Mouse (Mus musculus) ES-Bruce4 (cell line): Measurements from ENCODE around the gene Commd3. TPM values are rescaled to one million over a fixed set of nuclear protein-coding genes. Genes with fewer than 3 reads are reported as not detected.

Source experiments
- H3K27ac ChIP-seq: 2 replicates; pipeline ENCODE4 v1.5.1; 2012; ENCODE audit warnings: low read length, inconsistent platforms; ENCODE audit not compliant: insufficient read depth
- H3K27me3 ChIP-seq: 2 replicates; pipeline ENCODE4 v1.6.1; 2012; ENCODE audit warnings: mild to moderate bottlenecking, low read length, inconsistent platforms; ENCODE audit not compliant: control insufficient read depth, poor library complexity, insufficient read depth, severe bottlenecking
- H3K36me3 ChIP-seq: 2 replicates; pipeline ENCODE4 v1.6.1; 2012; ENCODE audit warnings: inconsistent platforms, mild to moderate bottlenecking, low read length, moderate library complexity; ENCODE audit not compliant: control insufficient read depth, poor library complexity, insufficient read depth, severe bottlenecking
- H3K4me1 ChIP-seq: one replicate; pipeline ENCODE4 v1.8.1; 2011; ENCODE audit warnings: low read length; ENCODE audit not compliant: control insufficient read depth, insufficient read depth
- H3K4me3 ChIP-seq: 2 replicates; pipeline ENCODE4 v1.5.1; 2011; ENCODE audit warnings: low read depth, mild to moderate bottlenecking, low read length
- H3K9ac ChIP-seq: 2 replicates; pipeline ENCODE4 v1.6.1; 2012; ENCODE audit warnings: low read depth, mild to moderate bottlenecking, inconsistent platforms; ENCODE audit not compliant: poor library complexity, severe bottlenecking
- H3K9me3 ChIP-seq: replicated peaks from 2 replicates; pipeline ENCODE4 v1.6.1; 2012; ENCODE audit warnings: mild to moderate bottlenecking, low read length, inconsistent platforms; ENCODE audit not compliant: control insufficient read depth, poor library complexity, insufficient read depth, severe bottlenecking
- CTCF ChIP-seq: IDR thresholded peaks from one replicate; pipeline ENCODE4 v1.8.1; 2011; ENCODE audit warnings: low read depth, low read length
- EP300 ChIP-seq: IDR thresholded peaks from 2 replicates; pipeline ENCODE4 v1.6.1; 2011; ENCODE audit warnings: low read depth, low read length; ENCODE audit not compliant: insufficient read depth
- POLR2A ChIP-seq: IDR thresholded peaks from one replicate; pipeline ENCODE4 v1.8.1; 2011; ENCODE audit warnings: low read length; ENCODE audit not compliant: insufficient read depth
- polyA plus RNA-seq: library from polyadenylated mRNA; stranded (reverse); fragments of >200 nt; gene quantifications from 2 replicates; pipeline ENCODE4 v1.2.4, GENCODE M21; 2011; ENCODE audit warnings: low read depth; ENCODE audit not compliant: missing spikeins, insufficient read depth, insufficient read length

The Commd3 gene
- polyA plus RNA-seq, 1 experiment: 56.7 TPM

GRCm38 (mm10) chr2:18676457-18676935, 4.3 kb downstream of the Commd3 start:
- Histone ChIP-seq H3K36me3 (no peaks in the 10 kb centered on the region), H3K27me3 (peaks cover 52% of the 10 kb centered on the region), H3K9me3 (no peaks in the 10 kb centered on the region), H3K27ac (no peak overlapping the region), H3K9ac (peak overlapping the region; percentile 93), H3K4me1 (no peaks in the 10 kb centered on the region), H3K4me3 (0 out of 2 replicates have a peak overlapping the region, but pooled peaks have one; percentile 14)
- TF ChIP-seq CTCF: no peak
- TF ChIP-seq EP300: no peak
- no peak for TF ChIP-seq POLR2A

GRCm38 (mm10) chr2:18676936-18677491, 4.8 kb downstream of the Commd3 start, which contains the start of gene Bmi1:
Gene Bmi1, plus strand, starts transcription at chr2:18677018.
- no peaks in the 10 kb centered on the region for H3K36me3 ChIP-seq

GRCm38 (mm10) chr2:18677631-18678471, 5.7 kb downstream of the Commd3 start:
- H3K36me3 ChIP-seq: no peaks in the 10 kb centered on the region
- peaks cover 52% of the 10 kb centered on the region for H3K27me3 ChIP-seq
- no peaks in the 10 kb centered on the region for H3K9me3 ChIP-seq
- no peak overlapping the region for H3K27ac ChIP-seq
- peak overlapping the region; percentile 93 for H3K9ac ChIP-seq
- peak overlapping the region; percentile 83 for H3K4me3 ChIP-seq
- no peak for TF ChIP-seq CTCF
- no peak for TF ChIP-seq EP300
- TF ChIP-seq POLR2A: no peak
- H3K4me1 ChIP-seq: no peaks in the 10 kb centered on the region

More at GRCm38 (mm10) chr2:18676936-18677491, 4.8 kb downstream of the Commd3 start, which contains the start of gene Bmi1:
- Histone ChIP-seq H3K4me1 (no peaks in the 10 kb centered on the region), H3K27me3 (peaks cover 52% of the 10 kb centered on the region), H3K27ac (no peak within 1 kb of the TSS), H3K9ac (peak within 1 kb of the TSS; percentile 93), H3K4me3 (peak within 1 kb of the TSS; percentile 83), H3K9me3 (no peaks in the 10 kb centered on the region)
- TF ChIP-seq EP300: no peak
- TF ChIP-seq CTCF: no peak
- TF ChIP-seq POLR2A: no peak

- Histone ChIP-seq H3K4me1 (no peaks in the 10 kb centered on the region), H3K9me3 (no peaks in the 10 kb centered on the region), H3K4me3 (no peak overlapping the region), H3K36me3 (no peaks in the 10 kb centered on the region), H3K9ac (no peak overlapping the region), H3K27ac (no peak overlapping the region), H3K27me3 (peaks cover 53% of the 10 kb centered on the region)
- TF ChIP-seq CTCF (no peak), POLR2A (no peak), EP300 (no peak)
Observed at GRCm38 (mm10) chr2:18679701-18680100, 7.5 kb downstream of the Commd3 start.

- Histone ChIP-seq H3K36me3 (no peaks in the 10 kb centered on the region), H3K27ac (no peak overlapping the region), H3K4me3 (no peak overlapping the region), H3K27me3 (peaks cover 50% of the 10 kb centered on the region), H3K4me1 (no peaks in the 10 kb centered on the region), H3K9me3 (no peaks in the 10 kb centered on the region), H3K9ac (no peak overlapping the region)
- TF ChIP-seq CTCF: no peak
- TF ChIP-seq EP300: no peak
- TF ChIP-seq POLR2A: no peak
Observed at GRCm38 (mm10) chr2:18680501-18680900, 8.3 kb downstream of the Commd3 start.
